Mouse (Mus musculus): Measurements from ENCODE around the gene Npm1. TPM values are rescaled to one million over a fixed set of nuclear protein-coding genes. Genes with fewer than 3 reads are reported as not detected.

Gene Npm1
- total RNA-seq (2014; rRNA removed) (452 and 473 TPM in 2 replicates), polyA plus RNA-seq (2015; fragmentation: Nextera tagmentation; extraction: Ambion mirVana) (400 and 441 TPM in 2 replicates)

- H3K4me2 ChIP-seq (ENCODE audit: low read depth) = peak within 1 kb of the TSS; percentile 65
- H3K36me3 ChIP-seq (ENCODE audit: insufficient read depth) = peaks cover 24% of the 10 kb centered on the region
- H3K9me3 ChIP-seq (ENCODE audit: low read length) = no peaks in the 10 kb centered on the region
- ATAC-seq (peak; percentile 96), DNase-seq (peak; percentile 100)
- peaks cover 15% of the 10 kb centered on the region; the same call in 1 of the 2 replicates for H3K4me1 ChIP-seq (ENCODE audit: insufficient read depth)
- peak within 1 kb of the TSS; percentile 99 for H3K27ac ChIP-seq (ENCODE audit: low read depth, low read length)
- H3K9ac ChIP-seq = peak within 1 kb of the TSS; percentile 93
- 3% methylated on average over 49 of the region's 49 CpGs for WGBS
- H3K27me3 ChIP-seq (ENCODE audit: insufficient read depth, low read length) = no peaks in the 10 kb centered on the region
- H3K4me3 ChIP-seq (ENCODE audit: low read depth, low read length) = peak within 1 kb of the TSS; percentile 87
- TF ChIP-seq CTCF (IDR thresholded peaks at IDR 0.05; ENCODE audit: low read depth) = no peak
Observed at GRCm38 (mm10) chr11:33162998-33163506, at the start of gene Npm1. TSS of gene Npm1 (minus strand) at chr11:33163206.

- Histone ChIP-seq H3K4me3 (ENCODE audit: low read depth, low read length) (no peak overlapping the region), H3K27ac (ENCODE audit: low read depth, low read length) (no peak overlapping the region), H3K4me2 (ENCODE audit: low read depth) (no peak overlapping the region), H3K27me3 (ENCODE audit: insufficient read depth, low read length) (peaks cover 41% of the 10 kb centered on the region), H3K9ac (no peak overlapping the region), H3K36me3 (ENCODE audit: insufficient read depth) (no peaks in the 10 kb centered on the region), H3K4me1 (ENCODE audit: insufficient read depth) (no peaks in the 10 kb centered on the region), H3K9me3 (ENCODE audit: low read length) (no peaks in the 10 kb centered on the region)
- DNase-seq (no peak), ATAC-seq (no peak)
- WGBS = 81% methylated on average over 2 of the region's 2 CpGs
- no peak for TF ChIP-seq CTCF (IDR thresholded peaks at IDR 0.05; ENCODE audit: low read depth)
Observed at GRCm38 (mm10) chr11:33207411-33207810, 44.4 kb upstream of the Npm1 start.

- no peak for ATAC-seq
- no peaks in the 10 kb centered on the region for H3K9me3 ChIP-seq (ENCODE audit: low read length)
- 0 out of 2 replicates have a peak overlapping the region, but pooled peaks have one; percentile 1 for H3K4me3 ChIP-seq (ENCODE audit: low read depth, low read length)
- no peak overlapping the region for H3K9ac ChIP-seq
- H3K27ac ChIP-seq (ENCODE audit: low read depth, low read length) = no peak overlapping the region
- WGBS = 14% methylated on average over 3 of the region's 3 CpGs
- peaks cover 55% of the 10 kb centered on the region for H3K27me3 ChIP-seq (ENCODE audit: insufficient read depth, low read length)
- TF ChIP-seq CTCF (IDR thresholded peaks at IDR 0.05; ENCODE audit: low read depth) = no peak
- H3K4me1 ChIP-seq (ENCODE audit: insufficient read depth) = no peaks in the 10 kb centered on the region; the same call in 1 of the 2 replicates
- DNase-seq = no peak
- H3K36me3 ChIP-seq (ENCODE audit: insufficient read depth) = no peaks in the 10 kb centered on the region
- no peak overlapping the region for H3K4me2 ChIP-seq (ENCODE audit: low read depth)
Observed at GRCm38 (mm10) chr11:33204966-33205365, 42.0 kb upstream of the Npm1 start.

- Histone ChIP-seq H3K9ac (no peak overlapping the region), H3K9me3 (ENCODE audit: low read length) (no peaks in the 10 kb centered on the region), H3K4me3 (ENCODE audit: low read depth, low read length) (no peak overlapping the region), H3K4me2 (ENCODE audit: low read depth) (no peak overlapping the region), H3K36me3 (ENCODE audit: insufficient read depth) (no peaks in the 10 kb centered on the region), H3K27me3 (ENCODE audit: insufficient read depth, low read length) (peaks cover 59% of the 10 kb centered on the region), H3K27ac (ENCODE audit: low read depth, low read length) (no peak overlapping the region), H3K4me1 (ENCODE audit: insufficient read depth) (no peaks in the 10 kb centered on the region; the same call in 1 of the 2 replicates)
- TF ChIP-seq CTCF (IDR thresholded peaks at IDR 0.05; ENCODE audit: low read depth) = no peak
- WGBS = 1% methylated on average over 18 of the region's 18 CpGs
- DNase-seq (peak; percentile 75), ATAC-seq (no peak)
Observed at GRCm38 (mm10) chr11:33204329-33204705, 41.3 kb upstream of the Npm1 start.

GRCm38 (mm10) chr11:33203383-33204328 is 40.6 kb upstream of the Npm1 start, which contains the start of gene Tlx3:
TSS of gene Tlx3 (minus strand) at chr11:33203589.
- Histone ChIP-seq H3K27me3 (ENCODE audit: insufficient read depth, low read length) (peaks cover 66% of the 10 kb centered on the region), H3K9ac (no peak within 1 kb of the TSS), H3K36me3 (ENCODE audit: insufficient read depth) (no peaks in the 10 kb centered on the region), H3K9me3 (ENCODE audit: low read length) (no peaks in the 10 kb centered on the region), H3K4me2 (ENCODE audit: low read depth) (peak within 1 kb of the TSS; percentile 28), H3K4me3 (ENCODE audit: low read depth, low read length) (0 out of 2 replicates have a peak within 1 kb of the TSS, but pooled peaks have one; percentile 9), H3K27ac (ENCODE audit: low read depth, low read length) (no peak within 1 kb of the TSS), H3K4me1 (ENCODE audit: insufficient read depth) (no peaks in the 10 kb centered on the region; the same call in 1 of the 2 replicates)
- TF ChIP-seq CTCF (IDR thresholded peaks at IDR 0.05; ENCODE audit: low read depth) = no peak
- ATAC-seq = peak; percentile 18; the same call in 1 of the 2 replicates
- WGBS = 3% methylated on average over 80 of the region's 81 CpGs
- DNase-seq = peak; percentile 83

- H3K4me2 ChIP-seq (ENCODE audit: low read depth) = peak overlapping the region; percentile 28
- under 1% methylated on average over 47 of the region's 47 CpGs for WGBS
- DNase-seq (no peak), ATAC-seq (peak; percentile 9)
- H3K36me3 ChIP-seq (ENCODE audit: insufficient read depth) = no peaks in the 10 kb centered on the region
- no peak for TF ChIP-seq CTCF (IDR thresholded peaks at IDR 0.05; ENCODE audit: low read depth)
- H3K9me3 ChIP-seq (ENCODE audit: low read length) = no peaks in the 10 kb centered on the region
- no peak overlapping the region for H3K9ac ChIP-seq
- 0 out of 2 replicates have a peak overlapping the region, but pooled peaks have one; percentile 9 for H3K4me3 ChIP-seq (ENCODE audit: low read depth, low read length)
- H3K27ac ChIP-seq (ENCODE audit: low read depth, low read length) = no peak overlapping the region
- H3K4me1 ChIP-seq (ENCODE audit: insufficient read depth) = no peaks in the 10 kb centered on the region; the same call in 1 of the 2 replicates
- peaks cover 71% of the 10 kb centered on the region for H3K27me3 ChIP-seq (ENCODE audit: insufficient read depth, low read length)
Observed at GRCm38 (mm10) chr11:33202972-33203371, 40.0 kb upstream of the Npm1 start.
